Mouse (Mus musculus) forebrain, embryonic 10.5 days (tissue): ENCODE results near the gene Eddm3b. TPM values are rescaled to one million over a fixed set of nuclear protein-coding genes. Genes with fewer than 3 reads are reported as not detected.
"Not testable (repeated sequence)": the region's sequence is repeated elsewhere in the genome, so short reads cannot be mapped to it uniquely, and the experiment has no call there.

Experiments
- DNase-seq: peaks from one replicate; pipeline ENCODE4 v3.0.0-alpha.2; 2017; ENCODE audit warnings: low spot score; ENCODE audit errors: extremely low spot score
- H3K27ac ChIP-seq: fragments of 300-500 bp; sonication (generic); 2 replicates; pipeline ENCODE4 v1.5.1; 2016; ENCODE audit warnings: mild to moderate bottlenecking
- H3K27me3 ChIP-seq: fragments of 300-500 bp; sonication (generic); 2 replicates; pipeline ENCODE4 v1.6.1; 2016; ENCODE audit warnings: mild to moderate bottlenecking; ENCODE audit not compliant: poor library complexity, severe bottlenecking
- H3K36me3 ChIP-seq: fragments of 300-500 bp; sonication (generic); replicated peaks from 2 replicates; pipeline ENCODE4 v1.6.1; 2016; ENCODE audit warnings: mild to moderate bottlenecking, moderate library complexity
- H3K4me1 ChIP-seq: fragments of 300-500 bp; sonication (generic); 2 replicates; pipeline ENCODE4 v1.6.1; 2016
- H3K4me3 ChIP-seq: fragments of 300-500 bp; sonication (generic); 2 replicates; pipeline ENCODE4 v1.5.1; 2016; ENCODE audit warnings: mild to moderate bottlenecking, moderate library complexity
- H3K9me3 ChIP-seq: fragments of 300-500 bp; sonication (generic); 2 replicates; pipeline ENCODE4 v1.6.1; 2016; ENCODE audit warnings: mild to moderate bottlenecking, moderate library complexity
- WGBS: fragments of 180-500 bp; shearing (Covaris S2); methylation state at CpG from one replicate; pipeline ENCODE4 v1.1.7; 2016; 5-methylcytosine and 5-hydroxymethylcytosine counted together
- polyA plus RNA-seq: library from polyadenylated mRNA; unstranded; fragments of >200 nt; fragmentation: Nextera tagmentation; extraction: Ambion mirVana; gene quantifications from 2 replicates; pipeline ENCODE4 v1.2.1, GENCODE M21; 2016

The Eddm3b gene
- polyA plus RNA-seq, 1 experiment from 2014 or later, result not detected

- H3K36me3 ChIP-seq, result no peaks in the 10 kb centered on the region
- no peak overlapping the region for H3K4me3 ChIP-seq
- no peak overlapping the region for H3K27ac ChIP-seq
- no peaks in the 10 kb centered on the region for H3K9me3 ChIP-seq
- WGBS, result 88% methylated on average over 5 of the region's 5 CpGs
- H3K4me1 ChIP-seq, result peaks cover 3% of the 10 kb centered on the region; the same call in 1 of the 2 replicates
- DNase-seq, result no peak
- no peaks in the 10 kb centered on the region for H3K27me3 ChIP-seq
Observed at GRCm38 (mm10) chr14:51156056-51156735, 42.0 kb downstream of the Eddm3b start.

- Histone ChIP-seq H3K27me3 (no peaks in the 10 kb centered on the region), H3K27ac (no peak overlapping the region), H3K4me3 (no peak overlapping the region), H3K9me3 (no peaks in the 10 kb centered on the region), H3K4me1 (peaks cover 3% of the 10 kb centered on the region; the same call in 1 of the 2 replicates), H3K36me3 (no peaks in the 10 kb centered on the region)
- WGBS, result 91% methylated on average over 4 of the region's 4 CpGs
- DNase-seq, result no peak
Observed at GRCm38 (mm10) chr14:51156736-51157068, 42.5 kb downstream of the Eddm3b start.

- Histone ChIP-seq H3K27ac (no peak overlapping the region), H3K36me3 (no peaks in the 10 kb centered on the region), H3K9me3 (no peaks in the 10 kb centered on the region), H3K4me1 (peaks cover 3% of the 10 kb centered on the region; the same call in 1 of the 2 replicates), H3K4me3 (no peak overlapping the region), H3K27me3 (no peaks in the 10 kb centered on the region)
- WGBS, result 80% methylated on average over 1 of the region's 1 CpGs
- no peak for DNase-seq
Observed at GRCm38 (mm10) chr14:51157072-51157471, 42.8 kb downstream of the Eddm3b start.

GRCm38 (mm10) chr14:51161976-51162375 is 47.8 kb downstream of the Eddm3b start, which contains the start of gene Rnase2b:
TSS of gene Rnase2b (plus strand) at chr14:51162260.
- not testable (repeated sequence) for H3K36me3 ChIP-seq, DNase-seq, H3K27ac ChIP-seq, H3K4me1 ChIP-seq, H3K27me3 ChIP-seq, H3K9me3 ChIP-seq, H3K4me3 ChIP-seq
- WGBS, result 93% methylated on average over 3 of the region's 3 CpGs

DNA sequence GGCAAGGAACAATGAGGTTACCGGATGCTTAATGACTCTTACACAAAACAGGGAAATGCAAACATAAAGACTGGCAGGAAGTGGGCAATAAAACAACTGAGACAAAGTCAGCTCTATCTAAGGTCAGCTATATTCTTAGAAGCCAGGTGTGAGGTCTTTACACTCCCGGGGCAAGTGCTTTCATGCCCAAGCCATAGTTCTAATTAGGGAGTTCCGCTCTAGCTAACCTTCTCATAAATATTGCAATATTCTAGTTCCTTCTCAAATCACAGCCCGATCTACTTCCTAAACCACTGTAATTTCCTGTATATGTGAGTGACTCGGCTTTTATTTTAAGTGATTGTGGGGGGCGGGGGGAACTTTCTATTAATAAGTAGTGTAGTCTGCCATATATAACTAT is 49.1 kb downstream of the Eddm3b start:
- DNase-seq, H3K4me1 ChIP-seq, H3K9me3 ChIP-seq, H3K4me3 ChIP-seq, H3K36me3 ChIP-seq, H3K27ac ChIP-seq, H3K27me3 ChIP-seq: not testable (repeated sequence)
- 92% methylated on average over 6 of the region's 6 CpGs for WGBS

- no peak for DNase-seq
- Histone ChIP-seq H3K27me3 (no peaks in the 10 kb centered on the region), H3K9me3 (no peaks in the 10 kb centered on the region), H3K4me1 (no peaks in the 10 kb centered on the region), H3K27ac (no peak overlapping the region), H3K4me3 (no peak overlapping the region), H3K36me3 (no peaks in the 10 kb centered on the region)
- 91% methylated on average over 1 of the region's 1 CpGs for WGBS
Observed at GRCm38 (mm10) chr14:51165435-51165834, 51.2 kb downstream of the Eddm3b start.

DNA sequence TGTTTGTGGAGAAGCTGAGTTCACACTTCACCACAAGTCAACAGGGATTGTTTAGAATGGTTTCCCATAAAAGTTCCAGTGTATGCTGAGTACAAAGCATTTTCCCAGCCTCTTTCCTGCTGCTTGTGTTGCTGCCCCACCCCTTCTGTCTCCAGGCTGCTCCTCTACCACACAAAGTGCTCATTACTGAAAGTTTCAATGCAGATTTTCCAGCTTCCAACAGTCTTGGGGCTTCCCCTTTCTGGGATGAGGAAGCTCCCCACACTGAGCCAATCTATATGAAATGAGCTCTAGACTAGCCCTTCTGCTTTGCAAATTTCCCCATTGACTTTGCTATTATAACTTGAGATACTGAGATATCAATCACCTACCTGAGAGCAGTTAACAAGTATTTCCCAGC is 51.8 kb downstream of the Eddm3b start:
- no peaks in the 10 kb centered on the region for H3K36me3 ChIP-seq
- H3K27ac ChIP-seq, result no peak overlapping the region
- no peak overlapping the region for H3K4me3 ChIP-seq
- H3K4me1 ChIP-seq, result no peaks in the 10 kb centered on the region
- H3K27me3 ChIP-seq, result no peaks in the 10 kb centered on the region
- no peaks in the 10 kb centered on the region for H3K9me3 ChIP-seq
- DNase-seq, result no peak

Other genes with a start within 250 kb of the Eddm3b start
- gene Tep1, start 243.9 kb upstream of the Eddm3b start, polyA plus RNA-seq, result 4.1 and 5.2 TPM in 2 replicates
- 0.09 and 0.14 TPM in 2 replicates for gene Klhl33, start 216.9 kb upstream of the Eddm3b start, polyA plus RNA-seq
- 190 and 197 TPM in 2 replicates for gene Osgep, start 189.5 kb upstream of the Eddm3b start, polyA plus RNA-seq
- 503 and 517 TPM in 2 replicates for gene Apex1, start 189.5 kb upstream of the Eddm3b start, polyA plus RNA-seq
- 44.8 and 45.3 TPM in 2 replicates for gene Pip4p1, start 183.6 kb upstream of the Eddm3b start, polyA plus RNA-seq
- 82.4 and 83.6 TPM in 2 replicates for gene Pnp, start 183.3 kb upstream of the Eddm3b start, polyA plus RNA-seq
- gene Gm49342, start 169.9 kb upstream of the Eddm3b start, polyA plus RNA-seq, result not detected in 2 replicates
- 0.73 and 1.3 TPM in 2 replicates for gene Pnp2, start 158.4 kb upstream of the Eddm3b start, polyA plus RNA-seq
- gene Rnase10, start 106.7 kb upstream of the Eddm3b start, polyA plus RNA-seq, result not detected in 2 replicates
- gene Rnase9, start 72.6 kb upstream of the Eddm3b start, polyA plus RNA-seq, result not detected in 2 replicates
- gene Rnase11, start 64.3 kb upstream of the Eddm3b start, polyA plus RNA-seq, result not detected in 2 replicates
- not detected in 2 replicates for gene Rnase12, start 56.8 kb upstream of the Eddm3b start, polyA plus RNA-seq
- not detected in 2 replicates for gene Olfr750, start 40.0 kb upstream of the Eddm3b start, polyA plus RNA-seq
- gene Rnase4, start 23.3 kb upstream of the Eddm3b start, polyA plus RNA-seq, result 6.6 and 6.8 TPM in 2 replicates
- 1.7 and 1.9 TPM in 2 replicates for gene Ang, start 23.3 kb upstream of the Eddm3b start, polyA plus RNA-seq
- 0.26 and 0.30 TPM in 2 replicates for gene Rnase6, start 9.5 kb downstream of the Eddm3b start, polyA plus RNA-seq
- not detected in 2 replicates for gene Rnase1, start 32.4 kb downstream of the Eddm3b start, polyA plus RNA-seq
- gene Rnase2b, start 47.8 kb downstream of the Eddm3b start, polyA plus RNA-seq, result not detected in 2 replicates
- not detected in 2 replicates for gene Ang2, start 84.7 kb downstream of the Eddm3b start, polyA plus RNA-seq
- gene Ear14, start 89.0 kb downstream of the Eddm3b start, polyA plus RNA-seq, result not detected in 2 replicates
- not detected in 2 replicates for gene Rnase2a, start 141.7 kb downstream of the Eddm3b start, polyA plus RNA-seq
- gene Gm7247, start 247.3 kb downstream of the Eddm3b start, polyA plus RNA-seq, result not detected in 2 replicates